Mouse (Mus musculus): ENCODE data around the gene Nup188.

Gene Nup188

DNA sequence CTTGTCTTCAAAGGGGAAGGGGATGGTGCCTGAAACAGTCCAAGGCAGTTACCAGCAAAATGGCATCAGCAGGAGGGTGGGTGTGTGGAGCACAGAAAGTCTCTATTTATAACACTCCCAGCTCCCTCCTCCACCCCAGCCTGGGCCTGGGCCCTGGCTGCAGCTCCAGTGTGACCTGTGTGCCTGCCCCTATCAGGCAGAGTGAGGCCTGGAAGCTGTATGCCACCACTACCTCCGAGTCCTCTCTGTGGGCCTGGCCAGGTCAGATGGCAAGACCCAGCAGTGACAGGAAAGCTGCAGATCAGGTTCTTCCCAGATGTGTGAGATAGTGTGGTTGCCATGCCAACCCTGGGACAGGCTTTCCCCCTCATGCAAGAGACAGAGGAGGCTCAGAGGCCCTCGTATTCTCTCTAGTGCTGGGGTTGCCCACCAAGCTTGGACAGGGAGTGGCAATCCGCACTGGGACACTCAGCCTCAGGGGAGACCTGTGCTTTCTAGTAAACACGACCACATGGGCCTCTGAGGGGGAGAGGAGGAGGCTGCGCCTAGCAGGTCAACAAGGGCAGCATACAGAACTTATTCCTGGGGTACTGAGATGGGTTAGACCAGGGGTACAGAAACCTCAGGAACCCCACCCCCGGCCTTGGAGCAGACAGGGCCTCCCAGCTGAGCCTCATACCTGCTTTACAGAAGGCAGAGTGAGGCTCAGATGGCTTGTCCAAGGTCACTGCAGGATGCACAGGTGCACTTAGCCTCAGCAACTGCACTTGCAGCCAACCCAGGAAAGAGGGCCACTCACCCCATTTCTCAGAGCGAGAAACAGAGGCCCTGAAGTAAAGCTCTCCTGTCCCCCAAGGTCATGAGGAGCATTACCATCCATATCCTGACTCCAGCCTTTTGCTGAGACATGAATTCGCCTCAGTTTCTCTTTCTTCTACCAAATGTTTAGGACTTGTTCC is 71.6 kb downstream of the Nup188 start:
- DNase-seq, result no peak

- DNase-seq, result peak; percentile 91 to 95
Measured at GRCm38 (mm10) chr2:30358533-30359531, 72.6 kb downstream of the Nup188 start, which contains the start of gene Sh3glb2. TSS of gene Sh3glb2 (minus strand) at chr2:30359337.

- no peak for DNase-seq
Measured at GRCm38 (mm10) chr2:30360626-30361025, 74.4 kb downstream of the Nup188 start.

- peak; percentile 27 to 35 for DNase-seq
Measured at GRCm38 (mm10) chr2:30362865-30363264, 76.7 kb downstream of the Nup188 start.

DNA sequence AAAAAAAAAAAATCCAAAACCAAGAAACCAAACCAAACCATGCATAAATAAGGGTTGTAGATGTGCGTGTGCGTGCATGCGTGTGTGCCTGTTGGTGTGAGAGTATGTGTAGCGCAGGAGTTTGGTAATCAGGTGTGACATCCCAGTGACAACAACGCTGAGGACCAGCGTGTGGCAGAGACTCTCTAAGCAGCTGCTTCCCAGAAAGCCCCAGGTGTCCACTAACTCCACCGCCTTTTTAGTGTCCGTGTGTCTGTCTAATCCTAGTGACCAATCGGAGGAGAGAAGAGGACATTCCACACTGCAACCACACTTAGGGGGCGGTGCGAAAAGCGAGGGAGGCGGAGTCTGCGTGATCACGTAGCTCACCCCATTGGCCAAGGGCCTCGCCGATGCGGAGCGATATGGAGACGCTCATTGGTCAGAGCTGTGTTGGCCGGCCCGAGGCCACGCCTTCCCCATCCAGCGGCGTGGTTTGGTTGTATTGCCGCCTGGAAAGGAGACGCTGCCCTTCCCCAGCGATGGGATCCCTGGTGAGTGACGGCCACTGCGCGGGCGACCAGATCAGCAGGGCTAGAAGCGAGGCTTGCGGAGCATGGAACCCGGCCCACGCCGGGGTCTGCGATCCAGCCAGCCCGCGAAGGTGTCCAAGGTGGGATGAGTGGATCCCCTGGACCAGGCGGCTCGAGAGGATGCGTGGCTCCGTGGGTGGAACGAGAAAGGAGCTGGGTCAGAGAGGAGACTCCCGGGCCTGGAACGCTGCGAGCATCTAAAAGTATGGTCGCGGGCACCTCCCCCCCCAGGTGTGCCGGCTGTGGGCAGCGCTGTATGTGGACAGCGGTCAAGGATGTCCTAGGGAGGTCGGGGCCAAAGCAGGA is 77.8 kb downstream of the Nup188 start, which contains the start of gene Miga2:
Gene Miga2, plus strand, starts transcription at position 461 of the 878 bp plus-strand sequence.
- peak; percentile 97 to 98 for DNase-seq

GRCm38 (mm10) chr2:30365281-30366069 is 79.3 kb downstream of the Nup188 start:
- no peak for DNase-seq

- no peak for DNase-seq
Measured at GRCm38 (mm10) chr2:30366203-30366602, 80.0 kb downstream of the Nup188 start.

DNA sequence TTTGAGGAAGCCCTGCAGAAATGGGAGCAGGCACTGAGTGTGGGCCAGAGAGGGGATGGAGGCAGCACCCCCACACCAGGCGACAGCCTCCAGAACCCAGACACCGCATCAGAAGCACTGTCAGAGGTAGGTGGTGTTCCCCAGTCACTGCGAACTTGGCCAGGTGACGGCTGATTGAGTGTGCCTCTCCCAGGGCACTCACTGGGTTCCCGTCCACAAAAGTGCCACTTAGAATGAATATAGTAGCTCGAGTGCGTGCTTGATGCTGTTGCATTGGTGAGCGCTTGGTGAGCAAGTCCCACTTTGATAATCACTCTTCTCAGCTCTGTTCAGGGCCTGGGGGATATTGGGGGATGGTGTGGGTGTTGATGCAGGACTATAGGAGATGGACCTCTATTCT is 85.3 kb downstream of the Nup188 start:
- no peak for DNase-seq

- DNase-seq, result no peak
Measured at GRCm38 (mm10) chr2:30372726-30373125, 86.5 kb downstream of the Nup188 start.

DNA sequence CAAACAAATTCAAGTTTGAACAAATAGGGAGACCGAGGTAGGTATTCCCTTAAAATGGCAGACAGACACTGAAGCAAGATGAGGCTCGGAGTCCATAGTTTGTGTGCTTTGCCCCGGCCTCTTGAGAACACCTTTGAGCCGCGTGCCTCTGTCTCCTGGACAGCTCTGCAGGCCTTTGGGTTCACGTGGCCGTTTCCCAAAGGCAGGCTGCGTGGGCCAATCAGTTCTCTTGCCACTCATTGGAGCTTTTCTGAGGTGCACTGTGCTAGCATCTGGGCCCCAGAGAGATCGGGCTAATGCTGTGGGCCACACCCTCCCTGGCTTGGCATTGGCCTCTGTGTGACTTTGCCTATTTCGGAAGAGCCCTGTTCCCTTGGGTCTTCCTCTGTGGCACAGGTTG is 89.7 kb downstream of the Nup188 start:
- no peak for DNase-seq

DNA sequence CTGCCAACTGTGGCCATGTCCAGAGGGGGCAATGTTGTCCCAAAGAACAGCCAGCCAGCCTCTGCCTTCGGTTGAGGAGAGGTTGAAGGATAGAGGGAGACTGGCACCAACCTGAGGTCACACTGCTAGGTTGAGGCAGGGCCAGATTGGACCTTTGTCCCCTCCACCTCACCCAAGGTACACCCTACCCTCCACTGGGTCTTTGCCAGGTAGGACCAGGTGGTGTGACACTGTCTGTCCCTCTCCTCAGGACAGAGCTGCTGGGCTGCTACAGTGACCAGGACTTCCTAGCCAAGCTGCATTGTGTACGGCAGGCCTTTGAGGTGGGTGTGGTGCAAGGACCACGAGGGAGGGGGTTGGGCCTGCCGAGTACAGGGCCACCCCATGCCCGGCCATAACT is 91.5 kb downstream of the Nup188 start:
- DNase-seq, result no peak

GRCm38 (mm10) chr2:30379307-30379706 is 93.1 kb downstream of the Nup188 start:
- DNase-seq, result no peak

GRCm38 (mm10) chr2:30380564-30381376 is 94.6 kb downstream of the Nup188 start:
- DNase-seq, result no peak

DNA sequence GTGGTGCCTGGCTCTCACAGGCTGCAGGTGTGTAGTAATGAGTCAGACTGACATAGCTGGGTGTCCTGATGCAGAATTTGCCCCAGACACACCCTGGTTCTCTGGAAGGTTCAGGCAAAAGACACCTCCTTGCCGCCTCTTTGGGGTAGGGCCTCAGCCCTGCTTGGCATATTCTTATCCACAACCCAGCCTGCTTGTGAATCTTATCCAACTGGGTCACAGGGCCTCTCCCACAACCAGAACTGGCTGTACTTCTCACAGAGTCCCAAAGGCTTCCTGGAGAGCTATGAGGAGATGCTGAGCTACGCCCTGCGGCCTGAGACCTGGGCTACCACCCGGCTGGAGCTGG is 95.2 kb downstream of the Nup188 start:
- DNase-seq, result no peak

GRCm38 (mm10) chr2:30384814-30385213 is 98.6 kb downstream of the Nup188 start:
- no peak for DNase-seq

DNA sequence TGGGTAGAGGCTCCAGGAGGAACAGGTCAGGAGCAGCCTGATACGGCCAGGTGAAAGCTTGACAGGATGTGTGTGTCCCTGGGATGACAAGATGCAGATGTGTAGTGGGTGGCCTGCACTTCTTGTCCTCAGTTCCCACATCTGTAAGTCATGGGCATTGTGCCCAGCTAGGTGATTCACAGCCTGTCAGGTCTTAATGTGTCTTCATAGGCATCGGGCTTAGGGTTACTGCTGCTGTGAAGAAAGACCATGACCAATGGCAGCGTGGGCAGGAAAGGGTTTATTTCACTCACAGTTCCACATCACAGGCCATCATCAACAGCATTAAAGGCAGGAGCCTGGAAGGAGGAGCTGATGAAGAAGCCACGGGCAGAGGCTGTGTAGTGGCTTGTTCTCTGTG is 99.4 kb downstream of the Nup188 start:
- DNase-seq, result no peak

GRCm38 (mm10) chr2:30386913-30387312 is 100.7 kb downstream of the Nup188 start:
- no peak for DNase-seq

DNA sequence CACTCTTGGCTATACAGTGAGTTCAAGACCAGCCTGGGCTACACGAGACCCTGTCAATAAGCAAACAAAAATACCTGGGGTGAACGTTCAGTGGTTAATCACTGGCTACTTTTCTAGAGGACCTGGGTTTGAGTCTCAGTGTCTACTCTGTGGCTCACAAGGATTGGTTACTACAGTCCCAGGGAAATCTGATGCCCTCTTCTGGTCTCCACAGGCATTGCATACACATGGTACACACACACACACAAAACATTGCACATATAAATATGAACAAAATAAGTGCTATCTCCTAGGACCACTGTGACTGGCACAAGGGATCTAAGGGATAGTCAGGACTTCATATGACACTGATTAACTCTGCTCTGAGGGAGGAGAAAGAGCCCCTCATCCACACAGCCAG is 102.8 kb downstream of the Nup188 start:
- DNase-seq, result no peak

DNA sequence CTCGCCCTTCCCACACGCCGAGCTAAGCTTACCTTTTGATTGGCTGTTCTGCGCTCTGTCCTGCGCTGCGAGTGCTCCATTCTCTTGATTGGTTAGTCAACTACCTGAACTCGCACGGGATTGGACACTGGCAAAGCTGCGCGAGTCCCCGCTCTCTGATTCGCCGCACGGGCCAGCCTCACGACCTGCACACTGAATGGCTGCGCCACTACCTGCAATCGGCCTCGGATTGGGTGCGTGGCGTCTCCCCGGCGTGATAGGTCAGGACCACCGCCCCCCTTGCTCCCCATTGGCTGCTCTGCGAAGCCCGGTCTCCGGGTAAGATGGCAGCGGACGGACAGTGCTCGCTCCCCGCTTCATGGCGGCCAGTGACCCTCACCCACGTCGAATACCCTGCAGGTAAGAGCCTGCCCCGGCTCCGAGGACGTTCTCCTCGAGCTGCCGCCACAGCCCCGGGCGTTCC is 105.9 kb downstream of the Nup188 start, which contains the start of gene Dolpp1:
Gene Dolpp1, plus strand, starts transcription at position 141 of the 463 bp plus-strand sequence.
- DNase-seq, result peak; percentile 95 to 96
